Mouse (Mus musculus): ENCODE results near the gene Speg. TPM values are rescaled to one million over a fixed set of nuclear protein-coding genes. Genes with fewer than 3 reads are reported as not detected.

Speg gene
- 20.5 and 125 TPM in 2 replicates for polyA plus RNA-seq (2012; rRNA removed; ENCODE audit: low replicate concordance)

GRCm38 (mm10) chr1:75374950-75375936 is at the start of gene Speg:
Gene Speg (plus strand): TSS chr1:75375297.

DNA sequence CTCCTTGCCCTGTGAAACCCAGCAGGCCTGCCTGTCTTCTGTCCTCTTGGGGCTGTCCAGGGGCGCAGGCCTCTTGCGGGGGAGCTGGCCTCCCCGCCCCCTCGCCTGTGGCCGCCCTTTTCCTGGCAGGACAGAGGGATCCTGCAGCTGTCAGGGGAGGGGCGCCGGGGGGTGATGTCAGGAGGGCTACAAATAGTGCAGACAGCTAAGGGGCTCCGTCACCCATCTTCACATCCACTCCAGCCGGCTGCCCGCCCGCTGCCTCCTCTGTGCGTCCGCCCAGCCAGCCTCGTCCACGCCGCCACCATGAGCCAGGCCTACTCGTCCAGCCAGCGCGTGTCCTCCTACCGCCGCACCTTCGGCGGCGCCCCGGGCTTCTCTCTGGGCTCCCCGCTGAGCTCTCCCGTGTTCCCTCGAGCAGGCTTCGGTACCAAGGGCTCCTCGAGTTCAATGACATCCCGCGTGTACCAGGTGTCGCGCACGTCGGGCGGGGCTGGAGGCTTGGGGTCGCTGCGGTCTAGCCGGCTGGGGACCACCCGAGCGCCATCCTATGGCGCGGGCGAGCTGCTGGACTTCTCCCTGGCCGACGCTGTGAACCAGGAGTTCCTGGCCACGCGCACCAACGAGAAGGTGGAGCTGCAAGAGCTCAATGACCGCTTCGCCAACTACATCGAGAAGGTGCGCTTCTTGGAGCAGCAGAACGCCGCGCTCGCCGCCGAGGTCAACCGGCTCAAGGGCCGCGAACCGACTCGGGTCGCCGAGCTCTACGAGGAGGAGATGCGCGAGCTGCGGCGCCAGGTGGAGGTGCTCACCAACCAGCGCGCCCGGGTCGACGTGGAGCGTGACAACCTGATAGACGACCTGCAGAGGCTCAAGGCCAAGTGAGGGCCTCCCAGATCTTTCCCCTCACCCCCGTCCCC is 14.7 kb upstream of the Speg start, which contains the start of gene Des:
TSS of gene Des (plus strand) at position 218 of the 920 bp plus-strand sequence.

DNA sequence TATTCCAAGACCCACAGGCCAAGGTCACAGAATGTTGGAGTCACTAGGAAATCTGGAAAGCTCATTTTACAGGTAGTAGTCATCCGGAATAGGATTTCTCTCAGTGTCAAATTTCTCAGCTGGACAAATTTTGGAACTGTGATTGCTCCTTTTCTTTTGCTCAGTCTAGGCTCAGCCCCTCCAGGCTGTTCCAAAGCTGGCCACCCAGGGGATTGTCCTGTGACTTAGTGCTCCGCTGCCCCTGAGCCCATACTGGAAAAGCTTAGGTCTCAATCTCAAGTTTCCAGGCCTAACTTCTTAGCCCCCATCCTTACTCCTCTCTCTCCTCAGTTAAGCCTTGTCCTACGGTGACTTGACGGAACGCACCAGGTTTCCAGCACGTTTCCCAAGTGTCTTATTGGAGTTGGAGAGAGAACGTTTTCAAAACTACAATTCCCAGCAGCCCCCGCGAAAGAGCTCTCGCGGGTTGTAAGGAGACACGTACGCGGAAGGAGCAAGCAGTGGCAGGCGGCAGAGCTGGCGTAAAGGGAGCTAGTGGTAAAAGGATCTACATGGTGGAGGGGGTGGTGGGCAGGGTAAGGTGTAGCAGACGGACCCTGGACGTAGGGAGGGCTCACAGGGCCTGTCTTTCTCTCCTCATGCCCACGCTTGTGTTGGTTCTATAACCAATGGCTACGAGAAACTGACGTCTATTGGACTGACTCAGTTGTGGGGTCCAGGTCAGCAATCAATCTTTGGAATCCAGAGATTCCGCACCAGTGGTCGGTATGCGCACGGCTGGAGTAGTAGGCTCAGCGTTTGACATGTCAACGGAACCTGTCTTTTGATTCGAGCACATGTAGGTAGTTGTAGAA is 60.6 kb downstream of the Speg start, which contains the start of gene Gmppa:
TSS of gene Gmppa (plus strand) at position 456 of the 854 bp plus-strand sequence.

DNA sequence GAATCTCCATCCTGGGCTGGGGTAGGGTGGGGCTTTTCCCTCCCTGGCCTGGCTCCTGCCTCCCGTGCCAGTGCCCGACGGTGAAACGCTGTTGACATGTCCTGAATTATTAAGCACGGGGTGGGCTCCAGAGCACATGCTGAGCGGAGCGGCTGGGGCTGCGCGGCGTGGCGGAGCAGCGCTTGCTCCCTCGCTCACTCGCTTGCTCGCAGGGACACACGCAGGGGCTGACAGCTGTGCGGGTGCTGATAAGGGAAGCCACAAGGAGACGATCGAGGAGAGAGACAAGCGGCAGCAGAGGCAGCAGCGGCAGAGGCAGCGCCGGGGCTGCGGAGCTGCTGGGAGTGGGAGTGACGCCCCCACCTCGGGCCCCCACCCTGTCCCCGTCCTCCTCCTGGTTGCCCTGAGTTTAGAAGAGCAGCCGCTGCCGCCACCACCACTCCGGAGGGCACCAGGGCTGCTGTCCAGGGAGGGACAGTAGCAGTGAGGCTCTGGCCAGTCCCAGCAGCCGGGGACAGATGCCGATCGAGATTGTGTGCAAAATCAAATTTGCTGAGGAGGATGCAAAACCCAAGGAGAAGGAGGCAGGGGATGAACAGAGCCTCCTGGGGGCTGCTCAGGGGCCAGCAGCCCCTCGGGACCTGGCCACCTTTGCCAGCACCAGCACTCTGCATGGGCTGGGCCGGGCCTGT is 75.4 kb downstream of the Speg start, which contains the start of gene Asic4:
TSS of gene Asic4 (plus strand) at position 123 of the 692 bp plus-strand sequence.

DNA sequence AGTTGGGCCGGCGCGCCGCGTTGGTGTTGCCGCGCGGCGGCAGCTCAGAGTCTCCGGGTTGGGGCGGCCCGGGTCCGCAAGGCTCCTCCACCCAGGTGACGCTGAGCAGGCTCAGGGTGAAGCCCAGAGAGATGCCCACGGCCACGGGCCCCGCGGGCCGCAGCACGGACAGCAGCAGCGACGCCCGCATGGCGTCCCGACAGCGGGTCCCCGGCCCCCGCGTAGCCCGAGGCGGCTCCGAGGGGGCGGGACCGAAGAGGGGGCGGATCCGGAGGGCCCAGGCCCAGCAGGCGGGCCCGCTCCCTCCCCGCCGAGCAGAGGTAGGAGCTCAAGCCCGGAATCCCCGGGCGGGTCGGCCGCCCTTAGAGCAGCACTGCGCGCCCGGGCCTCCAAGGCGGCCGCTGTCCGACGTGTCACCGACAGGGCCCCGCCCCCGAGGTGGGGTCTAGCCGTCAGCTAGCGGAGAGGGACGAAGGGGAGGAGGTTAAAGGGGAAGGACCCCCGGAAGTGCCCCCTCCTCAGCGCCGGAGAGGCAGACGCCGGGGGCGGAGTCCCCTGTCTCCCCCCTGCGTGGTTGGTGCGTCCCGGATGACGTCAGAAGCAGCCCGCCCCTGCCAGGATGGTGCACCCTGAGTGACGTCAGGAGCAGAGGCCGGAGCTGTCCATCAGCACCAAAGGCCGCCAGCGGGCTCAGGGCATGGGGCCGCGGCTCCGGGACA is 104.0 kb downstream of the Speg start, which contains the start of the genes Chpf and Tmem198:
TSS of gene Chpf (minus strand) at position 392 of the 719 bp plus-strand sequence.
TSS of gene Tmem198 (plus strand) at position 617 of the 719 bp plus-strand sequence.

Other genes with a start within 250 kb of the Speg start
- 0.43 and 1.3 TPM in 2 replicates for gene Slc23a3, start 241.4 kb upstream of the Speg start, polyA plus RNA-seq (2012; rRNA removed; ENCODE audit: low replicate concordance)
- gene Cnppd1, start 232.6 kb upstream of the Speg start, polyA plus RNA-seq (2012; rRNA removed; ENCODE audit: low replicate concordance) = 47.3 and 55.4 TPM in 2 replicates
- 100 and 133 TPM in 2 replicates for gene Retreg2, start 232.5 kb upstream of the Speg start, polyA plus RNA-seq (2012; rRNA removed; ENCODE audit: low replicate concordance)
- 65.1 and 66.9 TPM in 2 replicates for gene Zfand2b, start 206.7 kb upstream of the Speg start, polyA plus RNA-seq (2012; rRNA removed; ENCODE audit: low replicate concordance)
- gene Abcb6, start 194.9 kb upstream of the Speg start, polyA plus RNA-seq (2012; rRNA removed; ENCODE audit: low replicate concordance) = 32.2 and 39.4 TPM in 2 replicates
- gene Ankzf1, start 183.1 kb upstream of the Speg start, polyA plus RNA-seq (2012; rRNA removed; ENCODE audit: low replicate concordance) = 18.2 and 25.3 TPM in 2 replicates
- gene Atg9a, start 183.1 kb upstream of the Speg start, polyA plus RNA-seq (2012; rRNA removed; ENCODE audit: low replicate concordance) = 62.4 and 75.2 TPM in 2 replicates
- 23.9 and 39.1 TPM in 2 replicates for gene Glb1l, start 164.5 kb upstream of the Speg start, polyA plus RNA-seq (2012; rRNA removed; ENCODE audit: low replicate concordance)
- 186 and 199 TPM in 2 replicates for gene Stk16, start 164.5 kb upstream of the Speg start, polyA plus RNA-seq (2012; rRNA removed; ENCODE audit: low replicate concordance)
- gene Tuba4a, start 155.4 kb upstream of the Speg start, polyA plus RNA-seq (2012; rRNA removed; ENCODE audit: low replicate concordance) = 15.5 and 34.7 TPM in 2 replicates
- not detected in 2 replicates for gene A630095N17Rik, start 143.2 kb upstream of the Speg start, polyA plus RNA-seq (2012; rRNA removed; ENCODE audit: low replicate concordance)
- gene Dnajb2, start 138.9 kb upstream of the Speg start, polyA plus RNA-seq (2012; rRNA removed; ENCODE audit: low replicate concordance) = 42.8 TPM in 2 replicates
- gene Ptprn, start 110.8 kb upstream of the Speg start, polyA plus RNA-seq (2012; rRNA removed; ENCODE audit: low replicate concordance) = 0.04 TPM in 2 replicates
- not detected in 2 replicates for gene Resp18, start 96.9 kb upstream of the Speg start, polyA plus RNA-seq (2012; rRNA removed; ENCODE audit: low replicate concordance)
- gene Dnpep, start 57.3 kb upstream of the Speg start, polyA plus RNA-seq (2012; rRNA removed; ENCODE audit: low replicate concordance) = 152 and 178 TPM in 2 replicates
- gene Des, start 15.0 kb upstream of the Speg start, polyA plus RNA-seq (2012; rRNA removed; ENCODE audit: low replicate concordance) = 47.0 and 310 TPM in 2 replicates
- 134 and 167 TPM in 2 replicates for gene Gmppa, start 60.6 kb downstream of the Speg start, polyA plus RNA-seq (2012; rRNA removed; ENCODE audit: low replicate concordance)
- gene Asic4, start 75.1 kb downstream of the Speg start, polyA plus RNA-seq (2012; rRNA removed; ENCODE audit: low replicate concordance) = 0.09 and 0.51 TPM in 2 replicates
- gene Chpf, start 104.0 kb downstream of the Speg start, polyA plus RNA-seq (2012; rRNA removed; ENCODE audit: low replicate concordance) = 83.3 and 185 TPM in 2 replicates
- gene Tmem198, start 104.2 kb downstream of the Speg start, polyA plus RNA-seq (2012; rRNA removed; ENCODE audit: low replicate concordance) = 2.2 and 3.9 TPM in 2 replicates
- 15.6 and 98.4 TPM in 2 replicates for gene Obsl1, start 131.2 kb downstream of the Speg start, polyA plus RNA-seq (2012; rRNA removed; ENCODE audit: low replicate concordance)
- 4.4 and 20.8 TPM in 2 replicates for gene Inha, start 131.8 kb downstream of the Speg start, polyA plus RNA-seq (2012; rRNA removed; ENCODE audit: low replicate concordance)
- 21.2 and 34.0 TPM in 2 replicates for gene Stk11ip, start 146.2 kb downstream of the Speg start, polyA plus RNA-seq (2012; rRNA removed; ENCODE audit: low replicate concordance)
- 18.1 and 52.3 TPM in 2 replicates for gene Slc4a3, start 171.0 kb downstream of the Speg start, polyA plus RNA-seq (2012; rRNA removed; ENCODE audit: low replicate concordance)

All from subcutaneous adipose tissue, adult 2 months (tissue).